Mouse (Mus musculus): ENCODE data around the gene Tnks2. TPM values are rescaled to one million over a fixed set of nuclear protein-coding genes. Genes with fewer than 3 reads are reported as not detected.
A peak's percentile ranks its signal among the peaks of the same experiment; 100 is the strongest.

The Tnks2 gene
- polyA plus RNA-seq, 1 experiment from 2014 or later = 47.6 TPM

DNA sequence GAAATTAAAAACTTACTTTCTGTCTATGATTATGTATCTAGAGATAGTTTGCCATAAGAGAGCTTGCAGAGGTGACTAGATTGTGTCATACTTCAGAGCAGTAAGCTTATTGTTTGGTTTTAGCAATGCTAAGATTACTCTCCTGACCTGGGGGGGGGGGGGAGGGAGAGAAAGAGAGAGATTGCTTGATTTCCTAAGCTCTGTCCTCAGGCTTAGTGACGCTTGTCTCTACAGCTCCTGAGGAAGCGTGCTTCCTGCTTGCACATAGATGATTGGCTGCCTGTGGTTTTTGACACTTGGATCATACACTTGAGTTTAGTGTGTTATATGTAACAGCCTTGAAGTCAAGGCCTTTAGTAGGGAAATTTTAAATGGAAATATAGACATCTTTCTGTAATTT is 40.6 kb downstream of the Tnks2 start:
- 72% methylated on average over 2 of the region's 2 CpGs for WGBS
- no peak overlapping the region for H3K4me2 ChIP-seq
- H3K9ac ChIP-seq = no peak overlapping the region
- peaks cover 77% of the 10 kb centered on the region for H3K36me3 ChIP-seq
- ATAC-seq (ENCODE audit: borderline replicate concordance, extremely low read depth, low FRiP score, low TSS enrichment) = no peak
- H3K4me1 ChIP-seq = no peaks in the 10 kb centered on the region
- H3K9me3 ChIP-seq = no peaks in the 10 kb centered on the region
- no peak overlapping the region for H3K27ac ChIP-seq
- no peaks in the 10 kb centered on the region for H3K27me3 ChIP-seq
- no peak overlapping the region for H3K4me3 ChIP-seq

GRCm38 (mm10) chr19:36877329-36877728 is 43.3 kb downstream of the Tnks2 start:
- H3K9ac ChIP-seq = no peak overlapping the region
- H3K27ac ChIP-seq = no peak overlapping the region
- no peak overlapping the region for H3K4me2 ChIP-seq
- no peaks in the 10 kb centered on the region for H3K9me3 ChIP-seq
- ATAC-seq (ENCODE audit: borderline replicate concordance, extremely low read depth, low FRiP score, low TSS enrichment) = no peak
- H3K4me1 ChIP-seq = no peaks in the 10 kb centered on the region
- H3K27me3 ChIP-seq = no peaks in the 10 kb centered on the region
- no peak overlapping the region for H3K4me3 ChIP-seq
- H3K36me3 ChIP-seq = peaks cover 86% of the 10 kb centered on the region

DNA sequence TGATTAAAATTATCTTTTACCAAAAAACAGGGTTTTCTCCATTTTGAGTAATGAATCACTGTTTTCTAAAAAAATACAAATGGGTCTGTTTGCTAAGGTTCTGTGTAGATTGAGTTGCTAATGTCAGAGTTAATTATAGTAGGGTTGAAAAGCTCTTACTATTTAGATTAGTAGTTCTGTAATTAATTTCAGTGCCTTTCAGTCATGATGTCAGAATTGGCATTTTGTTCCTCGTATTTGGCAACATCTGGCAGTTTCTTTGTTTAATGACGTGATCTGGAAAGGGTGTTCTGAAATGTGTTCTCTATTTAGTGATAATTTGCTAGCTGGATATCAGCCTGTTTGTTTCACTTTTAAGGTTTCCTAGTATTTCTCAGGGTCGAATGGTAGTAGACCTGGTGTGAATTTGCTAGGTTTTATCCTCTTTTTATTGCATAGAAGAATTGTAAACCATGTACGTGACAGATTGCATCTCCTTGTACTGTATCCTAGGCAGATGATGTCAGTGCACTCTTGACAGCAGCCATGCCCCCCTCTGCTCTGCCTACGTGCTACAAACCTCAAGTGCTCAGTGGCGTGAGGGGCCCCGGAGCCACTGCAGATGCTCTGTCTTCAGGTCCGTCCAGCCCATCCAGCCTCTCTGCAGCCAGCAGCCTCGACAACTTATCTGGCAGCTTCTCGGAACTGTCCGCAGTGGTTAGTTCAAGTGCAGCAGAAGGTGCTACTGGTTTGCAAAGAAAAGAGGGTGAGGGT is 44.9 kb downstream of the Tnks2 start:
- Histone ChIP-seq H3K27ac (no peak overlapping the region), H3K9me3 (no peaks in the 10 kb centered on the region), H3K4me3 (no peak overlapping the region), H3K4me1 (no peaks in the 10 kb centered on the region), H3K36me3 (peaks cover 89% of the 10 kb centered on the region), H3K27me3 (no peaks in the 10 kb centered on the region), H3K9ac (no peak overlapping the region), H3K4me2 (no peak overlapping the region)
- no peak for ATAC-seq (ENCODE audit: borderline replicate concordance, extremely low read depth, low FRiP score, low TSS enrichment)
- WGBS = 76% methylated on average over 11 of the region's 11 CpGs

GRCm38 (mm10) chr19:36883119-36883518 is 49.1 kb downstream of the Tnks2 start:
- H3K27ac ChIP-seq = no peak overlapping the region
- H3K9me3 ChIP-seq = no peaks in the 10 kb centered on the region
- no peak overlapping the region for H3K9ac ChIP-seq
- ATAC-seq (ENCODE audit: borderline replicate concordance, extremely low read depth, low FRiP score, low TSS enrichment) = no peak
- H3K4me2 ChIP-seq = no peak overlapping the region
- WGBS = 81% methylated on average over 6 of the region's 6 CpGs
- no peak overlapping the region for H3K4me3 ChIP-seq
- H3K27me3 ChIP-seq = no peaks in the 10 kb centered on the region
- peaks cover 91% of the 10 kb centered on the region for H3K36me3 ChIP-seq
- H3K4me1 ChIP-seq = no peaks in the 10 kb centered on the region

- ATAC-seq (ENCODE audit: borderline replicate concordance, extremely low read depth, low FRiP score, low TSS enrichment) = no peak
- Histone ChIP-seq H3K27me3 (no peaks in the 10 kb centered on the region), H3K9ac (no peak overlapping the region), H3K4me3 (no peak overlapping the region), H3K27ac (no peak overlapping the region), H3K4me1 (no peaks in the 10 kb centered on the region), H3K9me3 (no peaks in the 10 kb centered on the region), H3K36me3 (peaks cover 93% of the 10 kb centered on the region), H3K4me2 (no peak overlapping the region)
- 75% methylated on average over 2 of the region's 2 CpGs for WGBS
These were observed 52.3 kb downstream of the Tnks2 start for GRCm38 (mm10) chr19:36886316-36886715.

- Histone ChIP-seq H3K4me3 (no peak overlapping the region), H3K9ac (no peak overlapping the region), H3K4me1 (no peaks in the 10 kb centered on the region), H3K4me2 (no peak overlapping the region), H3K27ac (no peak overlapping the region), H3K36me3 (peaks cover 91% of the 10 kb centered on the region), H3K9me3 (no peaks in the 10 kb centered on the region), H3K27me3 (no peaks in the 10 kb centered on the region)
- ATAC-seq (ENCODE audit: borderline replicate concordance, extremely low read depth, low FRiP score, low TSS enrichment) = no peak
- 83% methylated on average over 3 of the region's 3 CpGs for WGBS
These were observed 53.7 kb downstream of the Tnks2 start for GRCm38 (mm10) chr19:36887706-36888105.

GRCm38 (mm10) chr19:36891746-36892145 is 57.7 kb downstream of the Tnks2 start:
- H3K27ac ChIP-seq = no peak overlapping the region
- H3K9me3 ChIP-seq = no peaks in the 10 kb centered on the region
- no peak overlapping the region for H3K4me3 ChIP-seq
- H3K36me3 ChIP-seq = peaks cover 75% of the 10 kb centered on the region
- no peaks in the 10 kb centered on the region for H3K4me1 ChIP-seq
- ATAC-seq (ENCODE audit: borderline replicate concordance, extremely low read depth, low FRiP score, low TSS enrichment) = no peak
- no peak overlapping the region for H3K9ac ChIP-seq
- no peaks in the 10 kb centered on the region for H3K27me3 ChIP-seq
- H3K4me2 ChIP-seq = no peak overlapping the region
- 95% methylated on average over 3 of the region's 3 CpGs for WGBS

DNA sequence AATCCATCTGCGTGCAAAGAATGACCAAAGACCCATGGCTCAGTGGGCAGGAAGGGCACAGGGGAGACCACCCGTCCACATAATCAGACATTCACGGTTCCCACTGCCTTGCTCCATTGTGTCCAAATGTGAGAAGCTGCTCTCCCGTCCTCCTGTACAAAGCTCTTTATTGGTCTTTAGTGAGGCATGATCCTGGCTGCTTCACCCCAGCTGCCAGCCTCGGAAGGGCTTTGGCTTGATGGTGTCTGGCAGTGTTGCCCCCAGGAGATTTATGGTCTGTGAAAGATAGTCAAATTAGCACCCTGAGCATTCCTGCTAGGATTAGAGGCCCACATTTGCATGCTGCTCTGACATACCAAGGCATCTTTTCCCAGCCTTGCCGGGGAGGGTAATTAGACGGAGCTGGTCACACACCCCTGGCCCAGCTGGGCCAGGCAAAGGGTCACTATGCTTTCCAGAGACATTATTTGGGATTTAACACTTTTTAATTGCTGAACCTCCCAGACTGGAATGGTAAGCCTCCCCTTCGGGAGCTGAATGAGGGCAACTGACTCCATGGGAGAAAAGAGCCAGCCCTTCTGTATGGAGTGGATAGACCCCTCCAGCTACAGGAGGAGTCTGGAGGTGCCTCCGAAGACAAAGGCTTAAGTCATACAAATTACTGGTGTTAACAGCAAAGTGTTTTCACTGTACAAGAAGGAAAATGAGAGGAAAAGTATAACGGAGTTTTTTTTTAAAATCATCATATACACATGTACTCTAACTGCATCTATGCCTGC is 62.9 kb downstream of the Tnks2 start:
- Histone ChIP-seq H3K27me3 (no peaks in the 10 kb centered on the region), H3K9me3 (no peaks in the 10 kb centered on the region), H3K4me3 (no peak overlapping the region), H3K36me3 (peaks cover 27% of the 10 kb centered on the region), H3K4me2 (no peak overlapping the region), H3K27ac (no peak overlapping the region), H3K9ac (no peak overlapping the region), H3K4me1 (no peaks in the 10 kb centered on the region)
- ATAC-seq (ENCODE audit: borderline replicate concordance, extremely low read depth, low FRiP score, low TSS enrichment) = no peak
- WGBS = 29% methylated on average over 10 of the region's 10 CpGs

- no peaks in the 10 kb centered on the region for H3K27me3 ChIP-seq
- H3K4me2 ChIP-seq = no peak overlapping the region
- no peak overlapping the region for H3K27ac ChIP-seq
- ATAC-seq (ENCODE audit: borderline replicate concordance, extremely low read depth, low FRiP score, low TSS enrichment) = no peak
- no peak overlapping the region for H3K4me3 ChIP-seq
- 49% methylated on average over 9 of the region's 9 CpGs for WGBS
- no peaks in the 10 kb centered on the region for H3K9me3 ChIP-seq
- no peak overlapping the region for H3K9ac ChIP-seq
- H3K36me3 ChIP-seq = peaks cover 21% of the 10 kb centered on the region
- no peaks in the 10 kb centered on the region for H3K4me1 ChIP-seq
These were observed 63.7 kb downstream of the Tnks2 start for GRCm38 (mm10) chr19:36897778-36898177.

DNA sequence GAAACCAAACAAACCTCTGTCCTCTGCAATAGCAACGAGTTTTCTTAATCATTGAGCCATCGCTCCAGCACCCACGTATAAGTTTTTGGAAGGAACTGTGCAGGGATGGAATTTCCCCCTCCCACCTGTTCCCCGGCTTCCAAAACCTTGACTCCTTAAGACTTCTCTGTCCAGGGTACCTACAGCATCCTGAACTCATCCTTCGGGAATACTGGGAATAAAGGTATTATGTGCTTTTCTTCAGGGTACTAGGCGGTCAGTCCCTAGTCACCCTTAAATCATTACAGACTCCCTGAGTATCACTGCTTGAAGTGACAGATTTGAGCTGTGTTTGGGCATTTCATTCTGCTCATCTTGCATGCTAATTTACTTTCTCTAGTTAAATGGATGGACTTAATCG is 69.3 kb downstream of the Tnks2 start:
- ATAC-seq (ENCODE audit: borderline replicate concordance, extremely low read depth, low FRiP score, low TSS enrichment) = no peak
- peak overlapping the region; percentile 63; the same call in 1 of the 2 replicates for H3K4me3 ChIP-seq
- no peaks in the 10 kb centered on the region for H3K36me3 ChIP-seq
- 38% methylated on average over 7 of the region's 7 CpGs for WGBS
- peaks cover 12% of the 10 kb centered on the region for H3K4me1 ChIP-seq
- H3K4me2 ChIP-seq = peak overlapping the region; percentile 95
- no peaks in the 10 kb centered on the region for H3K9me3 ChIP-seq
- no peak overlapping the region for H3K27ac ChIP-seq
- H3K9ac ChIP-seq = no peak overlapping the region
- H3K27me3 ChIP-seq = no peaks in the 10 kb centered on the region

GRCm38 (mm10) chr19:36904211-36905007 is 70.4 kb downstream of the Tnks2 start:
- Histone ChIP-seq H3K27ac (no peak overlapping the region), H3K4me2 (peak overlapping the region; percentile 95), H3K4me1 (peaks cover 12% of the 10 kb centered on the region), H3K9ac (peak overlapping the region; percentile 70), H3K36me3 (no peaks in the 10 kb centered on the region), H3K27me3 (no peaks in the 10 kb centered on the region), H3K9me3 (no peaks in the 10 kb centered on the region), H3K4me3 (peak overlapping the region; percentile 63)
- WGBS = 2% methylated on average over 41 of the region's 41 CpGs
- peak; percentile 69; the same call in 1 of the 2 replicates for ATAC-seq (ENCODE audit: borderline replicate concordance, extremely low read depth, low FRiP score, low TSS enrichment)

DNA sequence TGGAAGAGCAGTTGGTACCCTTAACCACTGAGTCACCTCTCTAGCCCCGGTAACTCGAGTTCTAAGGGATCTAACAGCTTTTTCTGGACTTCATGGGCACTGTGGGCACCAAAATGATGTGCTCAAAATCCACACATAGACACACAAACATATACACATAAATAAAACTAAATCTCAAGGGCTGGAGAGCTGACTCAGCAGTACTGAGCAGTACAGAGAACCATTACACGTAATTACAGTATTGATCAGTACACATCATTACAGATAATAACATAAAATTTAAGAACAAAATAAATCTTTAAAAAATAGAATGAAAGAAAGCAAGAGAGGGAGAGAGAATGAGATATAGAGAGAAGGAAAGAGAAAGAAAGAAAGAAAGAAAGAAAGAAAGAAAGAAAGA is 75.1 kb downstream of the Tnks2 start:
- Histone ChIP-seq H3K27ac (no peak overlapping the region), H3K36me3 (no peaks in the 10 kb centered on the region), H3K4me2 (no peak overlapping the region), H3K27me3 (no peaks in the 10 kb centered on the region), H3K4me1 (peaks cover 6% of the 10 kb centered on the region; the same call in 1 of the 2 replicates), H3K4me3 (no peak overlapping the region), H3K9ac (no peak overlapping the region), H3K9me3 (no peaks in the 10 kb centered on the region)
- ATAC-seq (ENCODE audit: borderline replicate concordance, extremely low read depth, low FRiP score, low TSS enrichment) = no peak
- WGBS = 77% methylated on average over 3 of the region's 3 CpGs

Measured in lung, embryonic 15.5 days (tissue).